Mouse (Mus musculus): ENCODE results near the gene Cdpf1. TPM values are rescaled to one million over a fixed set of nuclear protein-coding genes. Genes with fewer than 3 reads are reported as not detected.

Gene Cdpf1
- polyA plus RNA-seq, 1 experiment from 2014 or later, result 62.9 TPM

DNA sequence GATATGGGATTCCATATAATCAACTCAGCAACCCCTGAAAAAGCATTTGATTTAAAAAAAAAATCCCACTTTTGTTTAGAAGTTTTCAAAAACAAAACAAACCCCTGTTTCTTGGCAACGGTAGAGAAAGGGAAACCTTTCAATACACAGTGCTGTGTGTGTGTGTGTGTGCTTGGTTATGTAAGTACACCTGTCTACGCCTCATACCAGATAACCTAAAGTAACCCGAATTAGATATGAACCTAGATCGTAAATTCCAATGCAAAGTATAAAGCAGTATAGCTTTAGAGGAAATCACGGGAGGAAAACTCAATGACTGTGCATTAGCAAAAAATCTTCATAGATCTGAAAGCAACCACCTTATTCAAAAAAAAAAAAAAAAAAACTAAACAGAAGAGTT is 44.8 kb downstream of the Cdpf1 start:
- DNase-seq (ENCODE audit: low spot score), result no peak

DNA sequence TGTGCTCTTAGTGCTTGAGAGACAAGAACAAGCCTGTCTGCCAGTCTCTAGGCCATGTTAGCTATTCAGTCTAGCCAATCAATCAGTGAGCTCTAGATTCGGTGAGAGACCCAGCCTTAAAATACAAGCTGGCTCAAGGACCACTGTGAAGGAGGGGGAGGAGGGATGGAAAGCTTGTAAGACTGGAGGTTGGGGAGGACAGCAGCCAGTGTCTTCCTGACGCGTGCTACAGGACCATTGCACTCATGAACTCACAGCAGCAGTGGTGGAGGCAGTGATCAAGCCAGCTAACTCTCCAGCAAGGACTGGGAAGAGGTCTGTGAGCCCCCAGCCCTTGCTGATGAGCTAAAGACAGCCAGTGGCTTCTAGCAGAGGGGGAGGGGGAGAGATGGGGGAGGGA is 46.5 kb downstream of the Cdpf1 start:
- no peak for DNase-seq (ENCODE audit: low spot score)

DNA sequence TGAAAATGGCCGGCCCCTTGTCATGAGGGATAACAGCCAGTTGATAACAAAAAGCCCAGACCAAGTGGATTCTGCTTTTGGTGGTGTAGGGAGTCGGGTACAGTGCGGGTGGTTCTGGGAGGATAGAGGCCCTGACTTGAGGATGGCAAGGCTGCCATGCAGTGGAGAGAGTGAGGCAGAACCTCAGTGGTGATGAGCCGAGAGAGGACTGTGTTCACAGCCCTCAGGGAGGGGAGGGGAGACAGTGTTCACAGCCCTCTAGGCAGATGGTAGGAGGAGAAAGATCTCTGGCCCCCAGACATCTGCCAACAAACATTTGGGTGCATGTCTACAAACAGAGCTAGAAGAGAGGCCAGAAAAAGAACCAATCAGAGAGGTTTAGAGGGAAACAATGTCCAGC is 48.7 kb downstream of the Cdpf1 start:
- DNase-seq (ENCODE audit: low spot score), result no peak

GRCm38 (mm10) chr15:85757768-85758167 is 53.7 kb downstream of the Cdpf1 start:
- no peak for DNase-seq (ENCODE audit: low spot score)

Other genes with a start within 250 kb of the Cdpf1 start
- gene Wnt7b, start 229.2 kb downstream of the Cdpf1 start, polyA plus RNA-seq (2015; fragmentation: Nextera tagmentation; extraction: Ambion mirVana), result 0.73 and 1.3 TPM in 2 replicates
- gene Ppara, start 76.7 kb downstream of the Cdpf1 start, polyA plus RNA-seq (2015; fragmentation: Nextera tagmentation; extraction: Ambion mirVana), result 0.48 and 0.72 TPM in 2 replicates
- gene Pkdrej, start 10.0 kb upstream of the Cdpf1 start, polyA plus RNA-seq (2015; fragmentation: Nextera tagmentation; extraction: Ambion mirVana), result 0.01 and 0.03 TPM in 2 replicates
- 8.1 and 10.1 TPM in 2 replicates for gene Ttc38, start 20.6 kb upstream of the Cdpf1 start, polyA plus RNA-seq (2015; fragmentation: Nextera tagmentation; extraction: Ambion mirVana)
- 27.0 and 27.4 TPM in 2 replicates for gene Gtse1, start 48.0 kb upstream of the Cdpf1 start, polyA plus RNA-seq (2015; fragmentation: Nextera tagmentation; extraction: Ambion mirVana)
- 33.9 and 34.3 TPM in 2 replicates for gene Trmu, start 67.6 kb upstream of the Cdpf1 start, polyA plus RNA-seq (2015; fragmentation: Nextera tagmentation; extraction: Ambion mirVana)
- gene Celsr1, start 222.1 kb upstream of the Cdpf1 start, polyA plus RNA-seq (2015; fragmentation: Nextera tagmentation; extraction: Ambion mirVana), result 2.9 and 3.6 TPM in 2 replicates
- 14.8 TPM in 2 replicates for gene Gramd4, start 246.0 kb upstream of the Cdpf1 start, polyA plus RNA-seq (2015; fragmentation: Nextera tagmentation; extraction: Ambion mirVana)

Measured in thymus, postnatal 0 days (tissue).